Mouse (Mus musculus): ENCODE data around the gene Atp13a4. TPM values are rescaled to one million over a fixed set of nuclear protein-coding genes. Genes with fewer than 3 reads are reported as not detected.

Atp13a4 gene
- polyA plus RNA-seq, 1 experiment from 2014 or later: not detected

DNA sequence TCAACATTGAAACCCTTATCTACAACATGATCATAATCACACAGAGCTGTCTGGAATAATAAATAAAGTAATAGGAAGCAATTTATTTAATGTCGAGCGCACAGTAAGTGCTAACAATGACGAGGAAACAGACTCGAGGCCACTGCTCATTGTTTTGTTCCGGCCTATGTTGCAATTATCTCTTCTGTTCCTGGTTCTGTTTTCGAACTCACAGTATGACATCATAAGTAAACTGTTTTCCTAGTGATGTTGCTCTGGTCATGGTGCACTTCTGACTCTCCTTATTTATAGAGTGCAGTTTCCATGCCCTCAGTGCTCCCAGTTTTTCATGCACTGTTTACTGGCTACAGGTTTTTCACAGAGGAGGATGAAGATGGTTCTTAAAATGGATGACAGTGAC, 91.4 kb downstream of the Atp13a4 start:
- WGBS: 90% methylated on average over 6 of the region's 6 CpGs

DNA sequence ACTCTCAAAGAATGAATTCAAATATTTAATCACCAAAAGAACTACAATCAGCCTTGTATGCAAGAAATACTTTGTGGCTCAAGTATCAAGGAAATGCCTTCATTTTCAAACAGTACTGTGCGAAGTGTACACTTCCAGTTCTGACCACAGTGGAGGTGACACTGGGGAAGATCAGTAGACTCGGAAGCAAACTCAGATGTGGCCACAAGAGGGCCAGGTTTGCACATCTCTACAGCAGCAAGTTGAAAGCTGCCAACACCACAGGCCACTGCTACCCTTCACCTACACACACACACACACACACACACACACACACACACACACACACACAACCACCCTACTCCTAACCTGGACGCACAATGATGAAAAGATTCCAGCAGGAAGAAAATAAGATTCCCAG, 93.0 kb downstream of the Atp13a4 start:
- WGBS: 73% methylated on average over 3 of the region's 3 CpGs
- Histone ChIP-seq H3K4me3 (no peak overlapping the region), H3K9me3 (replicated peaks) (no peaks in the 10 kb centered on the region), H3K36me3 (no peaks in the 10 kb centered on the region), H3K27ac (no peak overlapping the region), H3K4me1 (no peaks in the 10 kb centered on the region), H3K27me3 (ENCODE audit: low read depth, poor library complexity, severe bottlenecking) (no peaks in the 10 kb centered on the region)
- peak; percentile 50 for DNase-seq (ENCODE audit: low spot score)

More for the DNA sequence above, 91.4 kb downstream of the Atp13a4 start:
- no peak overlapping the region for H3K4me3 ChIP-seq
- no peaks in the 10 kb centered on the region for H3K9me3 ChIP-seq (replicated peaks)
- no peak for DNase-seq (ENCODE audit: low spot score)
- no peaks in the 10 kb centered on the region for H3K4me1 ChIP-seq
- no peak overlapping the region for H3K27ac ChIP-seq
- no peaks in the 10 kb centered on the region for H3K36me3 ChIP-seq
- no peaks in the 10 kb centered on the region for H3K27me3 ChIP-seq (ENCODE audit: low read depth, poor library complexity, severe bottlenecking)

DNA sequence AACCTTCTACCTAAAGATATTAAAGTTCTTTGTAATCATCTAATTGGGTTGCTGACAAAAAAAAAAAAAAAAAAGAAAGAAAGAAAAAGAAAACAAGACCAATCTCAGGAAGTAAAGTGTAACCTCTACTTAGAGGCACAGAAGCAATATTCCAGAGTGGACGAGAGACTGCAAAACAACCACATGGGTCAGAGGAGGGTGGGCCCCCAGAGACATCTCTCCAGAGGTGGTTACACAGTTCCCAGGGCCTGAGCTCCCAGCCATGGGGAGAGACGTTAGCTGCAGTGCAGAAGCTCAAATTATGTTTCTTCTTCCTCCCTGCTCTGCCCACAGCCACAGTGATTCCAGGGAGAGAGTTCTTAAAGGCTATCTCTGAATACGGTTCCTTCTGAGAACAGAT, 102.5 kb downstream of the Atp13a4 start:
- Histone ChIP-seq H3K4me3 (no peak overlapping the region), H3K36me3 (no peaks in the 10 kb centered on the region), H3K27me3 (ENCODE audit: low read depth, poor library complexity, severe bottlenecking) (no peaks in the 10 kb centered on the region), H3K27ac (no peak overlapping the region), H3K4me1 (no peaks in the 10 kb centered on the region), H3K9me3 (replicated peaks) (no peaks in the 10 kb centered on the region)
- DNase-seq (ENCODE audit: low spot score): no peak
- 77% methylated on average over 3 of the region's 3 CpGs for WGBS

DNA sequence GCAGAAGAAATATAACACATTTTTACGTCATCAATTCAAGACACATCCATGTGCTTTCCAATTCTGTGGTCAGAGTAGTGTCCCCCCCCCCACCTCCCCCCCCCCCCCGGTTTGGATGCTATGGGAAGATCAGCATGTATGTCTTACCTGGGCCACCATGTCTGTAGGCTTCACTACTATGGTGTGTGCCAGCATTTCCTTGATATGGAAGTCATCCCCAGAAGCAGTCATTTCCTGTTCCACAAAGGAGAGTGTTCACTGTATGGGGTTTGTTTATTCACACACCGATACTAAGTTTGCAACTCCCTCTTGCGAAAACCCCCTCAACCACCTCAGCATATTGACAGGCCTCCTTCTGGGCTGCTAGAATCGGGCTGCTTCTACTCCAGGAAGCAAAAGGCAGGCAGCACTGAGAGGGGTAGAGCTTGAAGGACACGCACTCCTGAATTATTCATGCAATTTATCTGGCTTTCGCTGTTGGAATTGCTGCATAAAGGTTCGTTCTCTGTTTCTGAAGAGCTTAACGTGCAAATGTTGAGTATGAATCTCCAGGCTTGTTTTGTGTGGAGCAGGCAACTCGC, 103.2 kb downstream of the Atp13a4 start:
- WGBS: 83% methylated on average over 10 of the region's 10 CpGs

DNA sequence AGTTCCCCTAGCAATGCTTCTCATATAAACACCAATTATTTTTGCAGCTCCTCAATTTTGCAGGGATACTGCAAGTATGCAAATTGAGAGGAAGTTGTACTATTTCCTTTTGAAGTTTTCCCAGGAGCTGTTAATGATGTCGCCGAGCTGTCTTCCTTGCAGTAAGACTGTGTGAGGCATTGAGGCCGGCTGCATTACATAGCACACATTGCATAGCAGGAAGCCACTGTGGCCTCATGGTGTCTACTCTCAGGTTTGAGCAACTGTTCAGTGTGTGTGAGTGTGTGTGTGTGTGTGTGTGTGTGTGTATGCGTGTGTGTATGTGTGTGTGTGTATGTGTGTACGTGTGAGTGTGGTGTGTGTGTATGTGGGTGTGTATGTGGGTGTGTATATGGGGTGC, 106.6 kb downstream of the Atp13a4 start:
- 87% methylated on average over 5 of the region's 5 CpGs for WGBS
- no peaks in the 10 kb centered on the region for H3K36me3 ChIP-seq
- H3K4me3 ChIP-seq: no peak overlapping the region
- no peaks in the 10 kb centered on the region for H3K9me3 ChIP-seq (replicated peaks)
- H3K27me3 ChIP-seq (ENCODE audit: low read depth, poor library complexity, severe bottlenecking): no peaks in the 10 kb centered on the region
- DNase-seq (ENCODE audit: low spot score): no peak
- no peaks in the 10 kb centered on the region for H3K4me1 ChIP-seq
- H3K27ac ChIP-seq: no peak overlapping the region

More for the DNA sequence above, 103.2 kb downstream of the Atp13a4 start:
- H3K4me1 ChIP-seq: no peaks in the 10 kb centered on the region
- no peak overlapping the region for H3K27ac ChIP-seq
- no peak overlapping the region for H3K4me3 ChIP-seq
- no peaks in the 10 kb centered on the region for H3K9me3 ChIP-seq (replicated peaks)
- H3K36me3 ChIP-seq: no peaks in the 10 kb centered on the region
- H3K27me3 ChIP-seq (ENCODE audit: low read depth, poor library complexity, severe bottlenecking): no peaks in the 10 kb centered on the region
- DNase-seq (ENCODE audit: low spot score): no peak

DNA sequence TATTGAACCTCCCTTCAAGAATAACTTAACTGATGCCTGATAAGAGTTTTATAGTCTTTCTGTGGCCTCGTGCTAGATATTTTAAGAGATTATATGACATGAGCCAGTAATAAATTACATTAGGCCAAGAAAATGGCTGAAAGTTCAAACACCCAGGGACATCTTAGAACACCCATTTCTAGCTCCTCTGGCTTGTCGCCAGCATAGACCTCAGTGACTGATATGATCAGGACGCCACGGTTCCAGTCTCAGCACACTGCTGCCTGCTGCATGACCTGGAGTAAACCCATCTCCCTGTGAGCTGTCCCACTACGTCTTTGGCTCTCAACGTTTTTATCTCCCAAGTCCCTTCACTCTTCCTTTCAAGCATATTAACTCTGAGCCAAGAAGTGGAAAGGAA, 108.9 kb downstream of the Atp13a4 start:
- 82% methylated on average over 6 of the region's 6 CpGs for WGBS

DNA sequence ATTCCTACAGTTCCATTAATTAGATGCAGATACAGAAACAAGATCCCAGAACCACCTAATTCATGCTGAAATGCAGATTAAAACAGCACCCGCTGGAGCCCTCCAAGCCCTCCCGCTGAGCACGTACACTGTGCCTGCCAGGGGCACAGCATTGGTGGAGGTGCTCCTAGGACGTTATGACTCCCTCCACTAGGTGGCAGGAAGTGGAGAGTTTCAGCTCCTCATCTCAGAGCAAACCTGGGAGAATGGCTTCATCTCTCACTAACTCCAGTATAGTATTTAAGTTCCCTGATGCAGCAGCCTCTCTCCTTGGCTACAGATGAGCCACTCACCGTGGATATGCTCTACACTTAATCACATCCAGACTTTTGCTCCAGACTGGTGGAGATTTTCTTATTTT, 110.0 kb downstream of the Atp13a4 start:
- H3K9me3 ChIP-seq (replicated peaks): no peaks in the 10 kb centered on the region
- peak; percentile 36 for DNase-seq (ENCODE audit: low spot score)
- H3K27me3 ChIP-seq (ENCODE audit: low read depth, poor library complexity, severe bottlenecking): no peaks in the 10 kb centered on the region
- H3K36me3 ChIP-seq: no peaks in the 10 kb centered on the region
- no peak overlapping the region for H3K27ac ChIP-seq
- H3K4me3 ChIP-seq: no peak overlapping the region
- H3K4me1 ChIP-seq: no peaks in the 10 kb centered on the region
- 15% methylated on average over 5 of the region's 5 CpGs for WGBS

More for the DNA sequence above, 108.9 kb downstream of the Atp13a4 start:
- Histone ChIP-seq H3K27ac (no peak overlapping the region), H3K27me3 (ENCODE audit: low read depth, poor library complexity, severe bottlenecking) (no peaks in the 10 kb centered on the region), H3K4me1 (no peaks in the 10 kb centered on the region), H3K36me3 (no peaks in the 10 kb centered on the region), H3K4me3 (no peak overlapping the region), H3K9me3 (replicated peaks) (no peaks in the 10 kb centered on the region)
- DNase-seq (ENCODE audit: low spot score): no peak

DNA sequence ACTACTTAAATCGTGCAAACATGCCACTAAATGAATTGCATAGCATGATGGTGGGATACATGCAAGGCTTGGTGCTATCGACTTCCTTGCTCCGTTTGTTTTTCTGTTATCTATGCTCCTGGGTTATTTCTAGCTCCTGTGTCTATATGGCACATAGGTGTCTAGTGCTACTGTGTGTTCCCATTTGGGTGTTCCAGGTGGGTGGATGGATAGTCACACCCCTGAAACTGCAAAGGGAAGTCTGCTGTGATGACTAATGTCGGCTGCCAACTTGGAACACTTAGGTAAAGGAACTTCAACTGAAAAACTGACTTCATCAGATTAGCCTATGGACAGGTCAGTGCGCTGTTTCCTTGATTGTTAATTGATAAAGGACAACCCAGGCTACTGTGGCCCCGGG, 129.8 kb downstream of the Atp13a4 start:
- no peaks in the 10 kb centered on the region for H3K9me3 ChIP-seq (replicated peaks)
- H3K36me3 ChIP-seq: no peaks in the 10 kb centered on the region
- WGBS: 88% methylated on average over 6 of the region's 6 CpGs
- no peak overlapping the region for H3K4me3 ChIP-seq
- no peak overlapping the region for H3K27ac ChIP-seq
- DNase-seq (ENCODE audit: low spot score): no peak
- no peaks in the 10 kb centered on the region for H3K27me3 ChIP-seq (ENCODE audit: low read depth, poor library complexity, severe bottlenecking)
- H3K4me1 ChIP-seq: no peaks in the 10 kb centered on the region

DNA sequence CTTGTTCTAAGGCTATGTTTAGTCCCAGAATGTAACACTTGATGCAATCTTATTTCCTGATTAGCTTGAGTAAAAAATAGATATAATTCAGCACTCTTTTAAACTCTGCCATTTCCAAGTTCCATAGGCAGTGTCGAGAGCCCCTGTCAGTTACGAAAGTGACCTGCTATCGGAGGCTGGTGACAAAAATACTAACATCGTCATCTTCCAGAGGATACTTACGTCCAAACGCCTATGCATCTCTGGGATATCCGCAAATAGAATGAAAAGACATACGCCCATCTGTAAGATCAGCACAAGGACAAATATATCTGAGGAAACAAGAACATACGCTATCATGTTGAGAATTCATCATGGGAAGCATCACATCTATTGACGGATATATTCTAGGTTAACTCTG, 137.3 kb downstream of the Atp13a4 start:
- WGBS: 95% methylated on average over 10 of the region's 10 CpGs
- Histone ChIP-seq H3K9me3 (replicated peaks) (no peaks in the 10 kb centered on the region), H3K27me3 (ENCODE audit: low read depth, poor library complexity, severe bottlenecking) (no peaks in the 10 kb centered on the region), H3K4me3 (no peak overlapping the region), H3K4me1 (no peaks in the 10 kb centered on the region), H3K36me3 (no peaks in the 10 kb centered on the region), H3K27ac (no peak overlapping the region)
- no peak for DNase-seq (ENCODE audit: low spot score)

DNA sequence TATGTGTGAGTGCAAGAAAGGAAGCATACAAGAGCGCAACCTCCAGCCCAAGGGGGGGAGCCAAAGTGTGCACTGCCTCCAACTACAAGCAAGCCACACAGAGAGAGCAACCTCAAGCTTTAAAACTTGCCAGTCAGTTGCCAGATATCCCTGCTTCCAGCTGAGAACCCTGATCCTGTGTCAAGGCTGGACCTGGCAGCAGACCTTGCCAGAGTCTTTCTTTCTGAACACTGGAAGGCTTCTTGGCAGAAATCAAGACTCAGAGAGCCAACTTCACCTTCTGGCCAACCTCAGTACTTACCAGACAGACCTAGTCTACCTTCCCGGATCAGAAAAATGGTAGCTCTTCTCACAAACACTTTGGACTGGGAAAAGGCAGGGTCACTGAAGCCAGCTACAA, 145.6 kb downstream of the Atp13a4 start:
- H3K9me3 ChIP-seq (replicated peaks): no peaks in the 10 kb centered on the region
- 93% methylated on average over 1 of the region's 2 CpGs for WGBS
- H3K36me3 ChIP-seq: no peaks in the 10 kb centered on the region
- H3K4me1 ChIP-seq: no peaks in the 10 kb centered on the region
- DNase-seq (ENCODE audit: low spot score): no peak
- no peak overlapping the region for H3K4me3 ChIP-seq
- H3K27me3 ChIP-seq (ENCODE audit: low read depth, poor library complexity, severe bottlenecking): no peaks in the 10 kb centered on the region
- no peak overlapping the region for H3K27ac ChIP-seq

DNA sequence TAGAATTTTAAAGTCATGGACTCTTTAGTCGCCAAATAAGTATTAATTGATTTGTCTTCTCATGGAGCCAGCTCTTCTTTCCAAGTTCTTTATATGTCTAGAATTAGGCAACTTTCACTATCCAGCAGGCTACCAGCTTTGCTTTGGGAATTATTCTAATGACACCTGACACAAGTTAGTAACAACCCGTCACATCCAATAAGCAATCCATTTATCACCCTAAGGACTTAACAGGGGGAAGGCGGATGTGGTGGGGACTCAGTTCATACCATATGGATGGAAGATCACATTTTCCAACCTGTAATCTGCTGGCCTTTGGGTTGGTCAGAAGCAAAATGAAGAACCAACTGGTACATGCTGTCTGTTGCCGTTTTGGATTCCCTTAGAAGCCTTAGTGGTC, 159.9 kb downstream of the Atp13a4 start:
- no peak for DNase-seq (ENCODE audit: low spot score)
- Histone ChIP-seq H3K9me3 (replicated peaks) (no peaks in the 10 kb centered on the region), H3K27ac (no peak overlapping the region), H3K4me1 (no peaks in the 10 kb centered on the region), H3K27me3 (ENCODE audit: low read depth, poor library complexity, severe bottlenecking) (no peaks in the 10 kb centered on the region), H3K36me3 (no peaks in the 10 kb centered on the region), H3K4me3 (no peak overlapping the region)
- WGBS: 89% methylated on average over 4 of the region's 4 CpGs

DNA sequence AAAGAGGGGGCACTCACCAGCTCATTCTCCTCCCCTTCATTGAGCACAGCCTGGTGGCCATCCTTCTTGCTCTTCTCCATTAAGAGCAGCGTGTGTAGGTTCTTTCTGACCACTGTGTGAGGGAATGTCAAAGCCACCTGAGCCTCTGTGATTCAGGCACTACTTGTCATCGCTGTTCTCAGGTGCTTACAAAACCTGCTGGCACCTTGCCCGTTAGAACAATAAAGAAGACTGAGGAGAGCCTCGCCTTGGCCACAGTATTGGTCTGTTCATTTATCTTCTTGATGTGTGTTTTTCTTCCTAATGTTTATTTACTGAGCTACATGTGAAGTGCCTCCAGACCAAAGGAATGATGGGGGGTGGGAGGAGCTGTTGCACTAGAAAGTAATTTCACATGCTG, 166.2 kb downstream of the Atp13a4 start, which contains the start of gene Atp13a5:
Gene Atp13a5, minus strand, starts transcription at position 275 of the 400 bp plus-strand sequence.
- H3K36me3 ChIP-seq: no peaks in the 10 kb centered on the region
- no peaks in the 10 kb centered on the region for H3K4me1 ChIP-seq
- WGBS: 76% methylated on average over 4 of the region's 4 CpGs
- DNase-seq (ENCODE audit: low spot score): no peak
- no peak within 1 kb of the TSS for H3K4me3 ChIP-seq
- no peaks in the 10 kb centered on the region for H3K9me3 ChIP-seq (replicated peaks)
- H3K27ac ChIP-seq: no peak within 1 kb of the TSS
- no peaks in the 10 kb centered on the region for H3K27me3 ChIP-seq (ENCODE audit: low read depth, poor library complexity, severe bottlenecking)

DNA sequence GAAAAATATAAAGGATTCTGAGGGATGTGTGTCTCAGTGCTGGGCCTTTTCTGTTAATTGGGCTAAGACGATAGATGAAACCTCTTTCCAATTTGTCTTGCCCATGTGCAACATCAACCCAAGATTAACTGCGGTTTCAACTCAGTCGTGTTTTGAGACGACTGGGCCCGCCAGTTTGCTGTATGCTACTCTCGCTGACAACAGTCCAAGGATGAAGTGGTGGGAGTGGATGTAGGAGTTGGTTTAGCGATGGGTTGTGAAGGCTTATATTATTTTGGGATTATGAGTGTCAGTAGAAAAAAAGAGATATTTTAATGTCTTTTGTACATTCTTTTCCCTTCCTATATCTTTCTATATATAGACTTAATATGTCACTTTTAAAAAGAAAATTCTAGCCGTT, 170.0 kb downstream of the Atp13a4 start:
- 86% methylated on average over 8 of the region's 8 CpGs for WGBS
- no peaks in the 10 kb centered on the region for H3K9me3 ChIP-seq (replicated peaks)
- no peak for DNase-seq (ENCODE audit: low spot score)
- H3K36me3 ChIP-seq: no peaks in the 10 kb centered on the region
- no peak overlapping the region for H3K4me3 ChIP-seq
- no peaks in the 10 kb centered on the region for H3K4me1 ChIP-seq
- H3K27ac ChIP-seq: no peak overlapping the region
- no peaks in the 10 kb centered on the region for H3K27me3 ChIP-seq (ENCODE audit: low read depth, poor library complexity, severe bottlenecking)

All from limb, embryonic 10.5 days (tissue).